In genomic region chr7:84231396-84231795, GRCm38 (mm10) we compare ENCODE assay signal across 19 mouse cellular contexts.
"Had no signal": no experiment of that assay in that cellular context is flagged by ENCODE, and none has a peak within 500 bp of the region (broad histone marks: within the 10 kb centered on the region; RNA-seq: fewer than 3 reads in every experiment).

No protein-coding gene starts in this region.

- ATAC-seq: liver, postnatal 0 days had no signal

- H3K27ac ChIP-seq: kidney, postnatal 0 days; layer of hippocampus, adult 2 months; liver, embryonic 14.5 days; stomach, postnatal 0 days had no signal

- H3K4me3 ChIP-seq: layer of hippocampus, adult 2 months had no signal

- H3K9ac ChIP-seq: liver, embryonic 14.5 days; liver, postnatal 0 days; lung, embryonic 14.5 days had no signal

- DNase-seq: kidney, adult 9 months; kidney, postnatal 25 days; layer of hippocampus, adult 9-11 months; liver, postnatal 0 days; lung, embryonic 14.5 days; lung, postnatal 10 days; lung, postnatal 4 days; midbrain, embryonic 14.5 days; right cerebral cortex, adult 18-20 months; right cerebral cortex, postnatal 14 days; right cerebral cortex, postnatal 4 days; thymus, adult 2 months; thymus, postnatal 14 days; thymus, postnatal 4 days had no signal

- H3K4me2 ChIP-seq: lung, embryonic 14.5 days; midbrain, embryonic 11.5 days had no signal
